Mouse (Mus musculus) heart, postnatal 36 days (tissue): ENCODE data around the gene Fam234b. TPM values are rescaled to one million over a fixed set of nuclear protein-coding genes. Genes with fewer than 3 reads are reported as not detected.

Experiments used
- DNase-seq, 2 experiments: peaks; one replicate each; pipeline ENCODE4 v3.0.0; 2021 to 2022
- intact Hi-C: fragments of 180-260 bp; cut with DNase I; formaldehyde crosslinking; loops from one replicate; pipeline ENCODE4 v1.15.1; 2025
- total RNA-seq, 2 experiments: library from RNA; stranded (reverse); gene quantifications; 2 replicates each; pipeline ENCODE4 v1.2.3; 2021

Gene Fam234b
- total RNA-seq, 2 experiments from 2014 or later = 7.0 to 9.2 TPM

DNA sequence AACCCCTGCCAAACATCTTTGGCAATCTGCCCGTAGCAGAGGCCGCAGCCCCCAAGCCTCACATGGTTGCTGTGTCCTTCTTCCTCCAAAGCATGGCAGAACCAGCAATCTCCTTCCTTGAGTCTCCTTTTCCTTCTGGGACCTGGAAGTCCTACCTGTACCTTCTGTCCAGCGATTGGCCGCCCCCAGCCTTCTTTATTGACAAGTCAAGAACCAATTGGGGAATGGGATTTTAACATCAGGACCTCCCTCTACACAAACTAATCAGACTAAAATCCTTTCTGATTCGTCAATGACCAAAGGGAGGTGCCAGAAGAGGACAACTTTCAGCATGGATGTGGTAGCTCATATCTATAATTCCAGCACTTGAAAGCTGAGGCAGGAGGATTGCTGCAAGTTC, 22.1 kb downstream of the Fam234b start:
- intact Hi-C loops = no loop called here

GRCm38 (mm10) chr6:135223786-135224416, 26.1 kb downstream of the Fam234b start:
- no peak for DNase-seq
- intact Hi-C loops = no loop called here

More for the DNA sequence above, 22.1 kb downstream of the Fam234b start:
- DNase-seq = no peak

DNA sequence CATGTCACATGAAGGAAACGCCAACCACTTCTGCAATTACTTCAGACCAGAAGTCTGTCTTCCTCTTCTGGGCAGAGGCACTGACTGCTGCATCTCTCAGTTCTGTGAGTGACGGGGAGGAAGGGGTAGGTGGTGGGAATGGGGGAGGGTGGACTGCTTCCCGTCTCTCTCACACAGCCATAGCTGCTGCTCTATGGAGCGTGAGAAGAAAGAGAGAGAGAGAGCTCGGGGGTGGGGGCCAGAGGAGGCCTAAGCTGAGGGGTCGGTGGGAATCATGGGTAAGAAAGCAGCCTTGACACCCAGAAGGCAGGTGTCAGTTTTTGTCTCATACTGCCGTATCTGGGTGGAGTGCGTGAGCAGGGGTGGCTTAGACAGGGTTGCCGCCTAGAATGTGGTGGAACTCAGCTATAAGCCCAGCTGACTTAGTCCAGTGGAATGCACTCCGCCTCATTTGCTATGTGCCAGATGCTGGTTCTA, 30.7 kb downstream of the Fam234b start:
- no peak for DNase-seq
- intact Hi-C loops = no loop called here

DNA sequence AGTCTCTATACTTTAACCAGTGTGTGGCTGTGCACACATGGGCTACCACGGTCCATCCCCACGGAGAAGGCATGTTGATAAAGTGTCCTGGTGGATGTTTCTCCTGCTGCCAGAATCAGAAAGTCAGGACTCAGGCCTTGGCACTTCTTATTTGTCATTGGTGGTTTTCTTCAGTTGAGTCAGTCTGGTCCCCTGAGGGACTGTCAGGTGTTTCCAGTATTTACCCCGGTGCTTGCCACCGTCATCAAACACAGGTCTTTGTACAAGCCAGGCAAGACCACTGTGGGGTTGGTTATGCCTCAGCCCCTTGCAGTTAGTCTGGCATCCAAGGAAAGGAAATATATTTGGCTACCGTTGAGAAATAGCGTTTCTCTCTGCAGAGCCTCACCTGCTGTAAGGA, 32.8 kb downstream of the Fam234b start:
- intact Hi-C loops = no loop called here
- DNase-seq = no peak

- intact Hi-C loops = no loop called here
- no peak for DNase-seq
Measured at GRCm38 (mm10) chr6:135232443-135233182, 34.8 kb downstream of the Fam234b start.

GRCm38 (mm10) chr6:135235742-135236141, 38.0 kb downstream of the Fam234b start:
- DNase-seq = no peak
- intact Hi-C loops = loop anchor here (2.0 to 5.0 kb wide), 2 partner anchors 87 to 148 kb away; no protein-coding TSS in a partner anchor

DNA sequence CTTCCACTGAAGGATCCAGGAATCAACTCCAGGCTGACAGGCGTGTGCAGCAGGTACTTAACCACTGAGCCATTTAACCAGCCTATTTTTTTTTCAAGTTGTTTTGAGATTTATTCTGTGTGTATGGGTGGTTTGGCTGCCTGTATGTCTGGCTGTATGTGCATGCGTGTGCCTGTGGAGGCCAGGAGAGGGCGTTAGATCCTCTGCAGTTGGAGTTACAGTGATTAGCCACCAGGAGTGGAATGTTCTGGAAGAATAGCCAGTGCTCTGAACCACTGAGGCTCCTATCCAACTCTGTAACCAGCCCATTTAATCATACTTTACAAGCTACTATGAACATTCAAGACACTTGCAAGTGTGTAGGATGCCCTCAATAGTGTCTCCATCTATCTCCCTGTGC, 38.8 kb downstream of the Fam234b start:
- no peak for DNase-seq
- intact Hi-C loops = loop anchor here (2.0 to 5.0 kb wide), 2 partner anchors 88 to 149 kb away; no protein-coding TSS in a partner anchor

DNA sequence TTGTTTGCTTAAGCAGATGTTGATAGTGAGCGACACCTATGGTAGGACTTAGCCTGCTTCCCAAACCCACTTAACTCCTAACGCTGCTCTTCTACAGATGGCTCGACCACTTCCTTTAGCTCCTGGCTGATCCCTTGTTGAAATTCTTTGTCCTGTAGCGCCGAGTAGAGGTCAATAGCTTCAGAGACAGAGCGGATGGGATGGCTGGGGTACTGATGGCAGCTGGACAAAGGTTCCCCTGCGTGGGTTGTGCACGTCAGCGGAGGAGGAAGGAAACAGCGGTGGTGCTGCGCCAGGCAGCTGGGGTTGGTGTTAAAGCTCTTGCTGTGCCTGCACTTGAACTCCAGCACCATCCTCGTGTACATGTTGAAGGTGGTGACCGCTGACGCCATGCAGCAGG, 39.5 kb downstream of the Fam234b start:
- intact Hi-C loops = loop anchor here (2.0 to 5.0 kb wide), 2 partner anchors 89 to 150 kb away; no protein-coding TSS in a partner anchor
- DNase-seq = peak in 1 of 2 experiments; percentile 15

GRCm38 (mm10) chr6:135238211-135238610, 40.4 kb downstream of the Fam234b start:
- DNase-seq = no peak
- intact Hi-C loops = loop anchor here (5.0 kb wide), 1 partner anchor 151 kb away; no protein-coding TSS in a partner anchor

DNA sequence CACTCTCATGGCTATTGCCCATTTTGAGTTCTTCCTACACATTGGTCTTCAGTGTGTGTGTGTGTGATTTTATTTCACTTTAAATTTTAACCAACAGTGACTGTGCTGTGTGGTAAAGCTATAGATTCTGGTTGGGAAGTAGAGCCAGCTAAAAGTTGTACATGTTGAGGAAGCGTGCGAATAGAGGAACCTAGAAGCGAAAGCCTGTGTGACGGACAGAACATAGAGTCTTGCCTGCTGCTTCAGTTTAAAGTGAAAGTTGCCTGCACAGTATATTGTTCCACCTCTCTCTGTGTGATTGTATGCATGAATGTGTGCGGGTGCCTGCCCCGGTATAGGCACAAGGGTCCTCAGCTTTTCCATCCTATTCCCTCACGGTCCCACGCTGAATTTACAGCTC, 42.6 kb downstream of the Fam234b start:
- intact Hi-C loops = no loop called here
- no peak for DNase-seq

- DNase-seq = no peak
- intact Hi-C loops = no loop called here
Measured at GRCm38 (mm10) chr6:135245586-135245985, 47.8 kb downstream of the Fam234b start.

DNA sequence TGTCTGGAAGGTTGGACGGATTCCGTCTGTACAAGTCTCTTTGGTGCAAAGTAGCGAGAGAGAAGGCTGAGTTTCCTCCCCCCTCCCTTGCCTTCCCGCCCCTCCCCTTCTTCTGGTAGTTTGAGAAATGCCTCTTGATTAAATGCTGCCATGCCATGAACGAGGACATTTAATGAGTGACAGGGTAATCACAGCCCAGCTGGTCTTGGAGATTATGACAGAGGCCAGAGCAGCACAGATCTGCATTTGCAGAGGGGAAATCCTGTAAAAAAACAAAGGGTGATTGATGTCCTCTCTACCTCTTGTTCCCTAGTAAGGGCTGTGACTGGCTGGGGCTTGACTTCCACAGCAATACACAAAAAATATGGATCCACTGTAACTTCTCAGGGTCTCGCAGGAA, 50.1 kb downstream of the Fam234b start:
- intact Hi-C loops = loop anchor here (2.0 kb wide), 1 partner anchor 73 kb away; no protein-coding TSS in a partner anchor
- no peak for DNase-seq

DNA sequence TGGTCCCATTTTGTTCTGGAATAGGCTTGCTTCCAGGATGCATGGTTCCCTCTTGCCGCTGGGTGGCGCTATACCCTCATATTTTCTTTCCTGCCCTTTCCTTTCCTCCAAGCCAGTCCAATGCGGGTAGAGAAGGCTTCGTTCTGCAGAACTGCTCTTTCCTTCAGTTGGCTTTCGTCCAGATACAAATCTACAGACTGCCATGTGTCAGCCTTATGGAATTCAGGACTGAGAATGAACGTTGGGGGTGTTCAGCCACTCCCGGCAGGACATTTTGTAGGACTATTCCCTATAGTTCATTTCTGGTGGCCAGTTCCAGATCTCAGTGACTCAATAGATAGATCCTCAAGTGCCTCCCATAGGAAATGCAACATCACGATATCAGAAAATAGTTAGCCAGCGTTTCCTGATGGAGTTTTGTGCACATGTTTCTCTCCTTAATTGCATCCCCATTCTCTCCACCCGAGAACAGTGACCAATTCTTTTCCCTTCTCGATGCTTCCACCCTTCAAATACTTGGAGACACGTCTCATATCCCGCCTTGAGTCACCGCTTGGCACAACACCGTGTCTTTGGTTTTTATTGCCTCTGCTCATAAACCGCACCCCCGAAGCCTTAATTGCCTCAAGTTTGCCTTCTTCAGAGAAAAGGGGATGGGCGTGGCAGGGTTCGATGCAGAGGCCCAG, 52.2 kb downstream of the Fam234b start:
- DNase-seq = peak; percentile 78 to 81
- intact Hi-C loops = loop anchor here (1.0 to 2.0 kb wide), 4 partner anchors 71 to 150 kb away; no protein-coding TSS in a partner anchor

DNA sequence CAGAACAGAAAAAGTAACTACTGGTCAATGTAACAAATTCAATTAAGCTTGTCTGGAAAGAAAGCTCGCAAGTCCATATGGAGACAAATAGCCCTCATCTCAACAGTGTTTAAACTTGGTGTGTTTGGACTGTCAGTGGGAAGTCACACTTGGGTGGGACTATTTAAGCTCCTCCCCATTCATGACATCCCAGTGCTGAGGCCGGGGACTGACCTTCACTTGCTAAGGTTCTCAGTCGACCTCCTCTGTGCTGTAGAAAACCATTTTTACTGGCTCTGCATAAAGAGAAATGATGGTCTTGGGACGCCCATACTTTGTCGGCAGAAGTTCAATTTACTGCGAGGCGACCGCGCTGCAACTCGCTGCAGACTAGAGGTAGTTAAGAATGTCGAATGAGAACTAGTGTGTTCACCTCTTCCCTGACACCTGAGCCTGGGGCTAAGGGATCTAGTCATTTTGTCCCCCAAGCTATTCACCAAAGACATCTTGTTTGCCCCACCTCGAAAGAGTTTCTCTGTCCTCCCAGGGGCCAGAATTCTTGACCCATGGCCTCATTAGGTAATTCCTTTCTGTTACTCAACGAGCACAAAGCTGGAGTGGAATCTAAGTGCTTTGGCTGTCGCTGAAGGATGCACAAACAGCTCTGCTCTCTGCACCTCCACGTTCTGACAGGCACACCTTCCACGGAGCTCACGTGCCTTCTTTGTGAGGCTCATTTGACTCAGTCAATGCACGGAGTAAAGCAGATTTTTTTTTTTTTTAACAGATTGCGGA, 53.3 kb downstream of the Fam234b start:
- intact Hi-C loops = loop anchor here (1.0 to 2.0 kb wide), 2 partner anchors 118 to 126 kb away; no protein-coding TSS in a partner anchor
- peak in 1 of 2 experiments; percentile 18 for DNase-seq

DNA sequence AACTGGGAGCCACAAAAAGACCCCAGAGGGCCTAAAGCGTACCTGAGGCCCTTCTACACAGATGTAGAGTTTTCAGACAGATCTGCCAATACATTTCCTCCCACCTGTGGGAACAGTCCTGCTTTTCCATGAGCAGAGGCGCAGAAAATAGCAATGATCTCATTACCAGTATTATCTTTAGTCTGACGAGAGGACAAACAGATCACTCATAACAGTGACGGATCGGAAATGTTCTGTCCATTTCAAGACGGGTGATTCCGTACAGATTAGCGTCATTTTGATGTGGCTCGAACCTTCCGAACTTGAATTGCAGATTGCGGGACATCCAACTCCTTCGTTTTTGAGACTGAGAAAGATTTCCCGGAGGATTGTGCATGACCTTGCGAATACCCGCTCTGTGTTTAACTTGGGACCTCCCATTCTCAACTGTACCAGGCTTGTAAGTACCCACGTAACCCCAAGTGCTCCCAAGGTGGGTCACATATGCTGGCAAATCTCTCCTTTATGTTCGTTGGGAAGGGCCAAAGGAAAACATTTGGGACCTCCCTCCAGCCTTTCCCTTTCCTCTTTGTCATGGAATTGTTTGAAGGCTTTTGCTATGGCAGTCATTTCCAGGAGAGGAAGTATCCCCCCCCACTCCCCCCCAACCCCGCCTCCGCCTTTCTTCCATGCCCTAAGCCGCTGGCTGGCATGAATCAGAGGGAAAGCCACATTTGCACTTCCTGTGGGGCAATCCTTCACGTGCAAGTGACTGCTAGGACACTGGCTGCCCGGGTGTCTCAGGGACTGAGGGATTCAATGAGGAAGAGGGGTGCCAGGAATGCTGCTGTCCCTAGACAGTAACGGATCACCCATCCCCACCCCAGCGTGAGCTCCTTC, 54.3 kb downstream of the Fam234b start:
- intact Hi-C loops = loop anchor here (1.0 to 2.0 kb wide), 2 partner anchors 112 to 117 kb away; no protein-coding TSS in a partner anchor
- DNase-seq = peak in 1 of 2 experiments; percentile 18

DNA sequence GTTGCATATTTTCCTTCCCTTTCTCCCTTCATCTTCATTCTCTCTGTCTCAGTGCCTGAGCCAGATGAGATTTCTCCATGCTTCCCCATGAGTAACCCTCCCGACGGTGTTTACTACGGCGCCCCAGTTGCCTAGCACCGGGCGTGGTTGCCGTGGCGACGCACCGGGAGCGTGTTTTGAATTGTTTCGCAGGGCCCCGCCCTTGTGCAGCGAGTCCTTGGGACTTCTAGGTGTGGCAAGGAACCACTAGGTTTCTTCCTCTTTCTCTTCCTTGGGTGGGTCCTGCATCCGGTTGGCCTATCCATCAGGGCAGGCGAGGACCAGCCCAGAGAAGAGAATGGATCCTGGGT, 54.9 kb downstream of the Fam234b start:
- DNase-seq = peak; percentile 79 to 84
- intact Hi-C loops = loop anchor here (1.0 kb wide), 1 partner anchor 112 kb away; no protein-coding TSS in a partner anchor

DNA sequence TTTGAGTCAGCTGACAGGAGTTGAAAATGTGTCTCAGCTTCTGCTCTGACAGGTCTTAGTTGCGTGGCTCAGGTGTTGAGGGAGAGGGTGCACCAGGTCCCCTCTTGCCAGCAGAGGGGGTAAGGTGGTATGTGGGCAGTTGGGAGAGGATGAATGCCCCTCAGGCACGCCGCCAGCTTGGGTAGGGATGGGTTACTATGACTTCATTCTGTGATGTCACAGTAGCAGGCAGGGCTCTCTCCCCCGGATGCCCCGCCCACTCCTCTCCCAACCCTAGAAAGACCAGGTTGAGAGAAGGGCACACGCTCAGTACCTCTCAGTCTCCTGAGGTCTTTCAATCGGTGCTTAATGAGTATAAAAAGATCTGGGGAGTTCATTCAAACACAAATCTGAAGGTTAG, 56.4 kb downstream of the Fam234b start, which contains the start of gene Gsg1:
TSS of gene Gsg1 (minus strand) at position 199 of the 400 bp plus-strand sequence.
- no peak for DNase-seq

DNA sequence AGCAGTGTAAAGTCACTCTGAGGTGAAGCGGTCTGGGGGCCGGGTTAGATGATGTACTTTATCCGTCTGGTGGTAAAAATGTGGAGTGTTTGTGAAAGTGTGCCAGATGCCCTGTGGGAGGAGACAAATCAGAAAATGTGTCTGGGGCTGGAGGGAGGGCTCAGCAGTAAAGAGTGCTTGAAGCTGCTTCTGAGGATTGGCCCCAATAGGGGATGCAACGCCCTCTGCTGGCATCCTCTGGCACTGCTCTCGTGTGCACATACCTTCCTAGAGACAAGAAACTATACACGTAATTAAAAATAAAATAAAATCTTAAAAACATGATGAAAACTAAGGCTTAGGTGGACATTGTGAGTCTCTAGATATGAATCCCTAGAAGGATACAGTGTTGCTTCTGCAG, 62.7 kb downstream of the Fam234b start:
- DNase-seq = no peak
- intact Hi-C loops = no loop called here

More for the DNA sequence above, 56.4 kb downstream of the Fam234b start, which contains the start of gene Gsg1:
- intact Hi-C loops = no loop called here

DNA sequence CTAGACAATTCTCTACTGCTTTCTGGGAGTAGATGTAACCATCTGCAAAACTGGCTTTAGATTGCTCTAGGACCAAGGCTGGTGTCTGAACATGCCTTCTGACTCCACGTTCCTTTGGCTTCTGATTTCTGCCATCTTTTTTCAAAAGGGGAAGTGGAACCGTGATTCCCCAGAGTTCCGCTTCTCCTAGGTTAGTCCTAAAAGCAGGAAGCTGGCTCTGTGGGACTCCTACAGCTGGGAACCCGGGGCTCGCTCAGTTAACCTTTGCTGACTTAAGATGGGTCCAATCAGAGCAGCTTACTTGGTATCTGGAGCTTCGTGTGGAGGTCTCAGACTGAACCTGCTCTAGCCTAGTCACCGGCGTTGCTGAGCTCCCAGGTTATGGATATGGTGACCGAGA, 63.3 kb downstream of the Fam234b start:
- no peak for DNase-seq
- intact Hi-C loops = no loop called here
